Mouse (Mus musculus) brain, embryonic 18.5 days (tissue): ENCODE measurements around the gene Agxt2.

Experiments
- DNase-seq: peaks from one replicate; pipeline ENCODE4 v3.0.0-alpha.2; 2012; ENCODE audit warnings: low read depth, low spot score

Agxt2 gene

DNA sequence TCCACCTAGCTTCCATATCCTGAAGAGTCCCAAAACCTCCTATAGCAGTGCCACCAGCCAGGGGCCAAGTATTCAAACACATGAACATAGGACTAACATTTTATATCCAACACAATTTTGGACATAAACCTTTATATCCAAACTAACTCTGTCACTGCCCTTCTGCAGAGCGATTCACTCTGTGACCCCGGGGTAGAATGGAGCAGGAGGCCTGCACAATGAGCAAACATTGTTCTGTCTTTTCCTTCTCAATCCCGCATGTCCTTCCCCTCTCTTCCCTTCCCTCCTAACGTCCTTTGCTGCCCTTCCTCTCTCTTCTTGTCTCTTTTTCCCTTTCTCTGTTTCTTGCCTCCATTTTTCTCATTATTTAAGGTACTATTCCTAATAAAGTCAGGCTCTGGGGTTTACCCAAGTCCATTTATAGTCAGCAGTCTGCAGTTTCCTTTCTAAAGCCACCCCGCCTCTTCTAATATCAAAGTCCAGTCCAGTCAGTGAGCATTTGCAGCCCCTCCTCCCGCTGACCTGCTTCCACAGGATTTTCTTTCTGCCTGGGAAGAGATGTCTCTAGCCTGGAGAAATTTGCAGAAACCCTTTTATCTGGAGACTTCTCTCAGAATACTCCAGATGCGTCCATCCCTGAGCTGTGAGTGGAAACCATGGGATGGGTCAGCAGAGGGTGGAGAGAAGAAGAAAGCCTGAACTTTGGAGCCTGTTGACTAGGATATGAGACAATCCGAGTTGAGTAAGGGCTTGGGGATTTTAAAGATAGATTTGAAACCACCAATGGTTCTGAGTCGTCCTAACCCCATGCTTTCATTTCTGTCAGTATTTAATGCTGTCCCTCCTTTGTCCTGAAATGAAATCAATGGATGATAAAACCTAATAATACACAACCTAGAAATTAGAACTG, at the start of gene Agxt2:
Gene Agxt2 (plus strand): TSS at position 494 of the 910 bp plus-strand sequence.
- DNase-seq, result no peak

DNA sequence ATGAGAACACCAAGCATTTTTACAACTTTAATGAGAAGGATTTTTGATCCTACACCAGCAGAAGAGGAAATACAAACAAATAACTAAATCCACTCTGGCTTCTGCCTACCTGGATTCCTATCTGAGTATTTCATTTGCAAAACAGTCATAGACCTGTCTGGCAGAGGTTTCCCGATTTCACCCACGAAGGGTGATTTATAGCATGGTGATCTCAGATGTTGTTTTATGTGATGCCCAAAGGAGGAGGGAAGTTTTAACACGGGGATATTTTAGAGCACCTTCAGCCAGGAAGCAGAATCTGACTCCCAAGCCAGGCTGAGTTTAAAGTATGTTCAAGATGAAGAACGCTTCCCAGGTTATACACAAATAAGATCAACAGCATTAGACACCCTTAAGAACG, 46.5 kb upstream of the Agxt2 start:
- DNase-seq, result no peak

DNA sequence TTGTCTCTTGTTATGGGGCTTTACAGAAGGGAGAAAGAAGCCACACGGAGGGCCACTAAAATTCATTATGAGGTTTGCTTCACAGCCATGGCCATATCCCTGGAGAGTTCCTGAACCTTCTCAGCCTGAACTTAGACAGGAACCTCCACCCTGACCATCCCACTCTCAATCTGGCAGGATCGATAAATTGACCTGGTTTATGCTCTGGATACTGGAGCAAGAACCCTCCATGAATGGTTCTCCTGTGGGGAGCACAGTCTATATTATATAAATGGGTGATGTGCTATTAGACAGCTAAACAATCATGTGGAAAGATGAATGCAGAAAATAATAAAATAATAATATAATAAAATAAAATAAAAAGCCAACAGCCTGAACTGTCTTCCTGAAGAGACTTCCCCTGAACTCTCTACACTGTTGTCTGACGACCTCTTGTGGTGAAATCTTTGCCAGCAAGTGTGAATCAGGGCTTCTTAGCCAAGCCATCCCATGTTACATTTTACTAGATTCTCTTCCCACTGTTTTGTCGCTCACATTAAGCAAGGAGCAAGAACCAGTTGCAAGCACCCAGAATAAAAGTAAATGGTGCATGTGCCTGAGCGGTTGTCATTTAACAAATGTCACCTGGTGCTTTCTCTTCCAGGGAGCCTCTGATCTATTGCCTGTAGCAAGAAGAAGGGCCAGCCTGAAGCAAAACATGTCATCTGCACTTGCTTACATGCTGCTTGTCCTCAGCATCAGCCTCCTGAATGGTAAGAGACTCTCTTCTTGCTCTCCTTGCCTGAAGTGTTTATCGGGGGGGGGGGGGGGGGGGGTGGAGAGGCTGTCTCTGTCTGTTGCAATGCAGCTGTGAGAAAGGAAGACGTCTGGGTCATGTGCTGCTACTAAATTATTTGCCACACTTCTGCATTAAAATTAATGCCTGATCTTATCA, 44.5 kb upstream of the Agxt2 start:
- DNase-seq, result peak; percentile 45

DNA sequence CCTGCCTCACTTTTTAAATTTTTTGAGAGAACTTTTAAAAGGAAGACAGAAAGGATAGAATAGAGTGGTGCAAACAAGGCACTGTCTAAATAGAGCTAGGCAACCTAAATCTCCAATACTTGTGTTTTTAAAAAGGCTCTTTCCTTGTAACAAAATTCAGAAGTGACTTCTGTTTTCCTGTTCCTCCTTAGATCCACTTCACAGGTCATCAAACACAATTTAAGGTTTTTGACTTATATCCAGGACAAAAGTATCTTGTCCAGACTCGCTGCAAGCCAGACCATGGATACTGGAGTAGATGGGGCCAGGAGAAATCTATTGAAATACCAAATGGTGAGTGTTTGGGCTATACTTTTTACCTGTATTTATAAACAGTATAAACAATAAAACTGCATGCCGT, 33.3 kb upstream of the Agxt2 start, which contains the start of gene Gm21973:
Gene Gm21973 (plus strand): TSS at position 301 of the 400 bp plus-strand sequence.
- no peak for DNase-seq

DNA sequence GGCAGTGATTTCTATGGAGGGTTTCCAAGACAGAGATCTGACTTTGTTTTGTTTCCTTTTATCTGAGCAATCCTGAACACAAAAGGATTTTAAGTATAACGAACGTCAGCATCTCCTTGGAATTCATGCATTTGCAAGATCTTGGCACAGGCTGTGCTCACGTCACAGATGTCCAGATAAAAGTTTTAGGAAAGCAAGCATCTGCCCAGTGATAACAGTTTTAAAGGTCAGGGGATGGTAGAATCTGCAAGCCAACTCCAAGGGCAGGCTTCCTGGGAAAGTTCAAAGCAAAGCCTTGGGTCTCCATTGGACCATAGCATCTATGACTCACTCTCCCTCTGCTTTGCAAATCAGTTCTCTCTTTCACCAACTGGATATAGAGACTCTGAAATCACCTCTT, 27.7 kb upstream of the Agxt2 start:
- no peak for DNase-seq

DNA sequence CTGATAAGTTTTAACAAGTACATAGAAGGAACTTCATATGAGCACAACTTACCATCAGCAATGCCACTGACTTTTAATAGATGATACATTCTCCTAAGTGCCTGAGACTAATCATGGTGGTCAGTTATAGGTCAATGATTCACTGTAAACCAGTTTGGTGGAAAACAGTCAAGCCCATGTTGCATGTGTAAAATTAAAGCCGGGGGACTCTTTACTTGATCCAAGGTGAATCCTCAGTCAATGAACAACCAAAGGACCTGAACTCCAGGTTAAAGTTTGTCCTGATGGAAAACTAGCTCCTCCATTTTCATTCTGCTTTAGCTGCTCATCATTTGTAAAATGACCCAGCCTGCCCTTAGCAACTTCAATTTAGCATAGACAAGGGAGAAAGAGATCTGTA, 25.8 kb upstream of the Agxt2 start:
- DNase-seq, result no peak

DNA sequence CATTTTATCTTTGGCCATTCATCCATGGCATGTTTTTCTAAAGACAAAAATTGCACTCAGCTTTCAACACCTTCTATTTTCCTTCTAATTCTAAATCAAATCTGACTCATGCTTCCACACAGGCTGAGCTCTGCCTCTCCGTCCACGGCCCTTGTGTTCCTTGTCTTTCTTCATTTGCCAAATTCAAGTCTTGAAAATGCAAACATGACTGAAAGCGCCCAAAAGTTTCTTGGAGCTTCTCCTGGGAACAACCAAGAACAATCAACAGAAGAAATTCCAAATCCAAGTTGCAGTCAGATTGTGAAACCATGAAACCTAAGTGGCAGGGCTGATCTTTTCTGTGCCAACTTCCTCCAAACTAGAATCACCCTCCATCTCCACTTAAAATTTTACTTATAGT, 19.7 kb upstream of the Agxt2 start:
- DNase-seq, result no peak

DNA sequence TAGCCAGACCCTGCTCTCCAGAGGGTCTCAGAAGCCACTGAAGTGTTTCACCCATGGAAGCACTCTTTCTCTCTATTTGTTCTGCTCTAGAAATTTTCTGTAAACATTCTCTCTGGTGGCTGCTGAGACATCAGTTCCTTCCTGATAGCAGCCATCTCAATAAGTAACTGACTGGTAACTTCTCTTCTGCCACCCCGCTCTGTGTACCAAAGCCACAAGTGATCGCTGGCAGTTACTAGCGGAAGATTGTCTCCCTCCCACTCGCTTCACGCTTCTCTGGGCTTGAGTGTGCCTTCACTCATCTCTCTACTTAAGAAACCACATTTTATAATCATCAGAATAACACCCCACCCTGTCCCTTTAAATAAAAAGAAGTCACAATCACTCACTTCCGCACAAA, 11.3 kb upstream of the Agxt2 start:
- no peak for DNase-seq

DNA sequence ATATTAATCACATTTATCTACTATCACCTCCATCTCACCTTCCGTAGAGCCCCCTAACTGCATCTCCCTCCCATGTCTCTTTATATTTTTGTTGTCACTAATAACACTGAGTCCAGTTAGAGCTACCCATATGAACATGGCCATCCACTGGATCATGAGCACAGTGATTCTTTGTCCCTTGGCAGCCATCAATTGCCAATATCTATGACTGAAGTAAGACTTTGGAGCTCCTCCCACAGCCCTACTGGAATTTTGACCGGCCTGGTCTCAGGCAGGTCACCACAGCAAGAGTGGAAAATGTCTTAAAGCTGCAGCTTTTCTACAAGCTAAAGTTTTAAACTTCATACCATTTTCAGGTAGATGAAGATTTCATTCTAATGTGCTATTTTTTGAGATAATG, 8.0 kb downstream of the Agxt2 start:
- no peak for DNase-seq

DNA sequence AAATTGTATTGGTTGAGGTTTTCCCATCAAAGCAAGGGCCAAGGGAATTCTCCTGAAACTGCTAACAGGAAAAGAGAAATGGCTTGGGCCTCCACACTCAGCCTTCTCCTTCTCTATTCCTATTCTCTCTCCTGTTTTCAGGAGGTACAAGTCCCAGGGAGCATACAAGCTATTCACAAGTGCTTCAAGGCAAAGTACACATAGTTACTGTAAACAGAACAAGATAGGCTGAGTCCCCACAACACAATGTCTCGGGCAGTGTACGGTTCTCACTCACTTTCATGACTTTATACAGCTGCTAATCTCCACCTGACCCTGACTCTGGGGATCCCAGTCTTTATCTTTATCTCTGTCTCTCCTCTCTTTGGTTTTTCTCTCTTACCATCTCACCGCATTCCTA, 17.1 kb downstream of the Agxt2 start:
- no peak for DNase-seq

DNA sequence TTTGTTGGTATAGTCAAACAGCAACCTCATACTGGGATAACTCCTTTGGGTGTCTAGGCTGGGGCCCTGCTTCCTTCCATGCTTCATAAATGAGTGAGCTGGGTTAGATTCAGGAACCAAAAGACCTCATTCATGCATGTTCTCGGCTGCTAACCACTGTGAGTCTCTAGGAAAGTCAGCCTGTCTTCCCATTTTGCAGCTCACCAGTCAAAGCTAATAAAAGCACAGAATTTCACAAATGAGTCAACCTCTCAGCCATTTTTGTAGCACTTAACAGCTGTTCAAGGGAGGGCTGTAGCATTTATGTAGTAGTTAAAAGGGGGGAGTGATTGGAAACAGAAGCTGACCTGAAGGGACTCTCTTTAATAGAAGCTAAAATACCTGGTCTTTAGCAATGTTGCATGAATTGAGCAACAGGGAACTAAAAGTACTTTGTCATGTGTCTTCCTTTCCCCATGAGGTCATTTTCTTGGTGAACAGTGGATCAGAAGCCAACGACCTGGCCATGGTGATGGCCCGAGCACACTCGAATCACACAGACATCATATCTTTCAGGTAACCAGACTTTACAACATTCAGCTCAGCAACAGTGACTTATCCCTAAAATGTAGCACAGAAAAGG, 20.1 kb downstream of the Agxt2 start:
- DNase-seq, result no peak

DNA sequence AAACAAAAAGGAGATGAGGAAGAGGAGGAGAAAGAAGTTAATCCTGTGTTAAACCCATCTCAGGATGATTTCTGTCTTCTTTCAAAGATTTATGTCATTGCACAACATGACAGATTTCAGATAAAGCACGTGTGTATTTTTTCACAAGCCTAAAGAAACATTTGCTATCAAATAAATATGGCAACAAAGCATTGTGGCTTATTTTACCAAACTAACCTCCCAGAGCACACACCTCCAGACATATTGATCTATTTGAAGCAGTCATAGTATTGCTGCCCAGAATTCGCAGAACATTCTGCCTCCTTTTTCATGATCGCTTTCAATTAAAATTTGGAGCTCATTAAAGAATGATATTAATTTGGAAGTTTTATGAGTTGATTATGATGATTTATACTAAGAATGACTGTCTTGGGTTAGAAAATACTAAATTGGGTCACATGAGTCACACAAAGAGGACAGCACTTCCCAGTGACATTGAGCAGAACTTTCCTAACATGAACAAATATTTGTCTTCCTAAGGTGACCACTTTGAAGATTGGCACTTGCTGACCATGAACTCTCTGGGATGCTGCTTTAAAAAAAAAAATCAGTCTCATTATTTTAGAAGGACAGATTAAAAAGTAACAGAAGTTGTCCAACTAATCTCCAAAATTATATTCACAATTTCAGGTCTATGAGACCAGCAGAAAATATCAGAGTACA, 21.6 kb downstream of the Agxt2 start:
- DNase-seq, result no peak

DNA sequence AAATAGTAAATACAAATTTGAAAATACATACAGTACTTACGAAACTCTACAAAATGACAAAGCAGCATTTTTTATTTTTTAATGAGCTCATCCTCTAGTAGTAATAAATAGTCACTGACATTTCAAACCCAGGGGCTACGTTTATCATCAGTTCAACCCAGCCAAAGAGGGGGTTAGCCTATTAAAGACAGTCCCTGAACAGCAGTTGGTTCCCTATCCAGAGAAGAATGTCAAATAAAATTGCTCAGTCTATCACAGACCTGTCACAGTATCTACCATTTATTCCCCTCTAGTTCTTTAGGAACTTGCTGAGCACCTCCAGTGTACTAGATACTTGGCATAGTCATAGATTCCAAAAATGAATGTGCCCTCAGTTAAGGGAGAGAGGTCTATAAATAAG, 28.9 kb downstream of the Agxt2 start:
- no peak for DNase-seq

DNA sequence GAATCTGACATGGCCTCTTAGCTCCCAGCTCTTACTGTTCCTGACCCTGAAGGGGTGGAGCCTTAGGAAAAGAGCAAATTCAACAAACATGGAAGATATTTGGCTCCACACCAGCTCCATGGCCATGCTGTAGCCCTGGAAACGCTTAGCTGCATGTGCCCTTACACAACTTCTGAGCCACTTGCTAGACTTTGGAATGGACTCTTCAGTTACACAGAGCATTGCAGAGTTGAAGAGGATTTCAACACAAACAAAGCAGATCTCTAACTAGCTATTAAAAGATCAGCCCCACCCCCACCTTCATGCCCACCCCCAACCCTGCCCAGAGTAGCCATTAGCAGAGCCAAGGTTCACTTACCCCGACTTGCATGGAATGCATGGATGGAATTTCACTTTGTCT, 41.5 kb downstream of the Agxt2 start:
- no peak for DNase-seq

DNA sequence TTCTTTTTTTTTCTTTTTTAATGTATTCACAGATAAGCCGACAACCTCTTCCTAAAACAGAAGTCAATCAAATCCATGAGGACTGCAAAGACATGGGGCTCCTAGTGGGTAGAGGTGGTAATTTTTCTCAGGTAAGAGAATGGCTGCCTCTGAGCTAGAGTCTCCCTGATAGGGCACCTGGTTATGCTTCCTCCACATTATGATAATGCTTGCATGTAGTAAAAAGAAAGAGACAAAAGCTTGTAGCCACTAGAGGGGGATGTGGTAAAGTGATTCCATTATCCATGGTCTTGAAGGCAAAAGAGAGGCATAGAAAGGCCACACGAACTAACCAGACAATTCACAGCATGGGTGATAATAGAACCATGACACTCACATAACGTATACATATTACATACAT, 42.1 kb downstream of the Agxt2 start:
- DNase-seq, result no peak

DNA sequence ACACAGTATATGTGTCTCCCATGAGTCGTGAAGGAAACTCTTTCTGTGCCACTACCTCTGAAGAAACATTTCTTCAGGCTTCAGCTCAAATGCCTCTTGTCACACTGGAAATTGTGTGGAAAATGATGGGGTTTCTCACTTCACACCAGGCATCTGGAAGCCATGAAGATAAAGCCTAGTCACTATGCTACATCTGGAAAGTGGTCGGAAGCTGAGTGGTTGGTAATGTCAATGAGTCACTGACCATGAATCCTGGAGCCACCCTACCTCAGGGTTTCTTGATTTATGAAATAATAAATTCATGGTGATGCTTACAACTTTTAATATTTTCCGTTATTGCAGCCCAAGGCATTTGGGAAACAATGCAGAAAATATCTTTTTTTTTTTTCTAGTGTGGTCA, 51.5 kb downstream of the Agxt2 start:
- no peak for DNase-seq

DNA sequence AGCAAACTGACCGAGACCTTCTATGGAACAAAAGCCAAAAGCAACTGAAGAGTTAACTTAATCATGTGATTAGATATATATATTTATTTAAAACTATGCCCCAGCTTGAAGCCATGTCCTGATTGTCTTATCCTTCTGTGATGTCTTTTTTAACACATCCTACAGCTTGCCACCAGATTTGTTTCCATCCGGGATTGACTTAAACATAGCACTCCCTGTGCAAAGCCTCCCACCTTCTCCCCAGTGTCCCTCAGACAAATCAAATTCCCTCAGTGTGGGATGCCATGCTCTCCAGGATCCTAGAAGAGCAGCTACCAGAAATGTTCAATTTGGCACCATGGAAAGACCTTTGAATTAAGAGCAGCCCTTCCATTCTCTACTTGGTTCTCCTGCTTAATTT, 52.5 kb downstream of the Agxt2 start:
- DNase-seq, result no peak

DNA sequence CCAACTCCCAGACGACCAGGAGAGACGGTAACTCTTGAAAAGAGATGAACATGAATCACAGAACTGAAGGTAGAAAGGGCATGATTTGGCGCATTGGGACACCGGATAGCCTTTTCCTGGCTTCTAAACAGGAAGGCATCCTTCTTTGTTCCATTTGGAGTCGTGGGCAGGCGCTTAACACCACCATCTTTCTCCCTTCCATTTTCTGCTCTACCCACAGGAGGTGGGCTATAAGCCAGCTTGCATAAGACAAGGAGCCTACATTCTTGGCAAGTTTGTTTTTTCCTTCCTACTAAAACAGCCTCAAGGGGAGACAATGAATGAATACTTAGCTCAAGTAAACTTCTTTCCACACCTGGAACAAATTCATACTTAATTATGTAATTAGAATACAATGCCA, 55.3 kb downstream of the Agxt2 start:
- no peak for DNase-seq

DNA sequence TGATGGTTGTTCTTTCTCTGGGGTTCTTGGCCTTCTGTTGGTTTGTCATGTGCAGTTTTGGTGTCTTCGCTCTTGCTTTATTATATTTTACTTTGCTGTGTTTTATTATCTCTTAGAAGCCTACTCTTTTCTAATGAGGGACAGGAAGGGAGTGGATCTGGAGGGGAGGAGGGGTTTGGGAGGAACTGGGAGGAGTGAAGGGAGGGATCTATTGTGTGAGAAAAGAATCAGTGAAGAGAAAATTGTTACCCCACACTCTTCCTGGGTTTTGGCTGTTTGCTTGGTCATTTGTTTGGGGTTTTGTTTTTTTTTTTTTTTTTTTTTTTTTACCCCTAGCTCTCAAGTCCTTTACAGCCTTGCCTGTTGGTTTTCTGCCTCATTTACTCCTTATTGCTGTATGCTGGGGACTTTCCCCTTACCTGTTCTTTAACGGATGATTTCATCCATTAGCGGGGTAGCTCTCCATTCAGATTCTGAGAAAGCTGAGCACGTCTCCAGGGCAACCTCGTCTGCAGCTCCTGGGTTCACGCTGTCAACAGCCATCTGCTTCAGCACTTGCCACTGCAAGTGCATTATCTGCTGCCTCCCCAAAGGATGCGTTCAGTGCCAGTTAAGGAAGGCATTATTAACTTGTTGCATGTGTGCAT, 62.9 kb downstream of the Agxt2 start:
- DNase-seq, result peak; percentile 16

DNA sequence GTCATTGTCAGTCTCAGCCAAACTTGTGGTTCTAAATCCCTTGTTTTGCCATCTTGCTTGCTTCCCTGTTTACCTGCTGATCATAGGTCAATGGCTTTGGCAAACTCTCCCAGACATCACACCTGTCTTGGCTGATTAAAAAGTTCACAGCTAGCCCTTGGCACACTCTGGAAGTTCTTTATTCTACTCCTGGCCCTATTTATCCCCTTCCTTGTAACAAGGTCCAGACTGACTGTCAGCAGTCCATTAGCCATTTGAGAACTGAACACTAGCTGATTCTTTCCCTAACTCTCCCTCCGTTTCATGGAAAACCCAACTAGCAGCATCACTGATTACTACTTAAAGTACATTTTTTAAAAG, 63.4 kb downstream of the Agxt2 start:
- no peak for DNase-seq

DNA sequence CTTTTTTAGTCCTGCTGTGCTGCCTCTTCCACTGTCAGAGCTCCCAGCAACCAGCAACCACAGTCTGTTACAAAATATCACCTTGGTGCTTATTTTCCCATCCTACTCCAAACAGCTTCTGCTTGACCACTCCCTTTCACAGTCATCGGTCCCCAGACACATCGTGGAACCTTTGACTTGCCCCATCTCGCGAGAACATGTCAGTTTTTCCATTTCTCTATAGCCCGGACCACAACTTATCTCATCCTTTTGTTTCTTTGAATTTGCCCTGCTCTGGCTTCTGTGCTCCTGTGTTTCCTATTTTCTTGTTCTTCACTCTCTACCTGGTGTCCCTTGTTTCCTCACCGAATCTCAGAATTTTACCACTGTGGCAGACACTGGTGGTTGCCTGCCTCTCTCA, 67.8 kb downstream of the Agxt2 start:
- no peak for DNase-seq
